Mouse (Mus musculus): ENCODE measurements around the gene Olfr1426. TPM values are rescaled to one million over a fixed set of nuclear protein-coding genes. Genes with fewer than 3 reads are reported as not detected.
"Not testable (repeated sequence)": the region's sequence is repeated elsewhere in the genome, so short reads cannot be mapped to it uniquely, and the experiment has no call there.

Gene Olfr1426
- polyA plus RNA-seq (2016; fragmentation: Nextera tagmentation; extraction: Ambion mirVana) = not detected in 2 replicates

DNA sequence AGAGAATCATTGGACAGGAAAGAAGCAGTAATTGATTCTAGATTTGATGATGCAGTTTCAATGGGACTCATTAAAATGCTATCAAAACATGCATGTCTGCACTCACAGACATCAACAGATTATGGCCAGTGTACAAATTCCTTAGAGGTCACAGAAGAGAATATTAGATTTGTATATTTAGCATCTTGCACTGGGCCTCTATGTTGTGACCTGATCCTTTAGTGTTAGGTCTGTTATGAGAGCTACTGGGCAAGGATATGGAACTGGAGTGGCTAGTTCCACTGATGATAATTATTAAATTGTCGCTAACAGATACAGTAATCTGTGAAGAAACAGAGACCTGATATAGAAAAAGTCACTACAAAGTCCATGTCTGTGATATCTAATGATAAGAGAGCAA lies at the start of gene Olfr1426:
Gene Olfr1426, minus strand, starts transcription at position 101 of the 400 bp plus-strand sequence.
- H3K27ac ChIP-seq = no peak within 1 kb of the TSS
- 89% methylated on average over 1 of the region's 1 CpGs for WGBS
- no peaks in the 10 kb centered on the region for H3K27me3 ChIP-seq (ENCODE audit: poor library complexity, severe bottlenecking)
- DNase-seq (ENCODE audit: extremely low spot score, low spot score) = no peak
- H3K9me3 ChIP-seq = no peaks in the 10 kb centered on the region
- H3K4me1 ChIP-seq = no peaks in the 10 kb centered on the region
- H3K36me3 ChIP-seq (replicated peaks) = no peaks in the 10 kb centered on the region
- no peak within 1 kb of the TSS for H3K4me3 ChIP-seq

DNA sequence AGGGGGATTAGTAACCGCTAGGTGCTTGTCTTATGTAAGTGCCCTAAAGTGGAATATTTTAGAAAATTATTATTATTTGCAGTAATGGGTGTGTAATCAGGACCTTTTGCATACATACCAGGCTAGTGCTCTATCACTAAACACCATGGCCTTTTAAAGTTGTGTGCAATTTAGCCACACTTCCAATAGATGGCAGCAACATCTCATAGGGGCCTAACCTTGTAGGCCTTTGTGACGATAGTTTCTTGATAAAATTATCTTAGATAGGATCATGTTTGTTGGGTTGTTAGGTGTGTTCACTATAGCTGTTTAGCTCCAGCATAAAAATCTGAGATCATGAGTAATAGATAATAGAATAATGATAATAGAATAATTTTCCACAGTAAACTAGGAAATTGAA lies 42.5 kb upstream of the Olfr1426 start:
- H3K4me1 ChIP-seq = no peaks in the 10 kb centered on the region
- no peaks in the 10 kb centered on the region for H3K9me3 ChIP-seq
- no peak overlapping the region for H3K27ac ChIP-seq
- DNase-seq (ENCODE audit: extremely low spot score, low spot score) = no peak
- H3K36me3 ChIP-seq (replicated peaks) = no peaks in the 10 kb centered on the region
- no peaks in the 10 kb centered on the region for H3K27me3 ChIP-seq (ENCODE audit: poor library complexity, severe bottlenecking)
- no peak overlapping the region for H3K4me3 ChIP-seq
- WGBS = 35% methylated on average over 2 of the region's 2 CpGs

DNA sequence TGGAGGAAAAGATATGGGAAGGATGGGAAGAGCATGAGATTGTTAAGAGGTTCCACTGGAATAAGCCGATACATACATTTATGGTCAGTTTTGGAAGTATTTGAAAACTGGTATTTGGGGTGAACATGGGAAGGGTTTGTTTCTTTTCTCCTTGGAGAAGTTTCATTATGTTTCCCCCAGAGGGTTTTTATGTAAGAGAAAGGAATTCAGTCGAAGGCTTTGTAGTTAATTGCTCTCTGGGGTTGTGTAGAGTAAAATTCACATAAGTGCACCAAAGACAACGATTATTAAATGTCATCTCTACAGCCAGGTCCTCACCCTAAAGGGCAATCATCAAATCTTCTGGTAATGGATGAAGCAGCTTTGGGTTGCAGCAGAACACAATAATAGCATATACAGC lies 31.3 kb upstream of the Olfr1426 start, which contains the start of gene Olfr76:
Gene Olfr76, minus strand, starts transcription at position 101 of the 400 bp plus-strand sequence.
- H3K36me3 ChIP-seq (replicated peaks) = no peaks in the 10 kb centered on the region
- DNase-seq (ENCODE audit: extremely low spot score, low spot score) = no peak
- H3K4me3 ChIP-seq = no peak within 1 kb of the TSS
- WGBS = 82% methylated on average over 3 of the region's 3 CpGs
- H3K4me1 ChIP-seq = no peaks in the 10 kb centered on the region
- no peaks in the 10 kb centered on the region for H3K27me3 ChIP-seq (ENCODE audit: poor library complexity, severe bottlenecking)
- no peaks in the 10 kb centered on the region for H3K9me3 ChIP-seq
- H3K27ac ChIP-seq = no peak within 1 kb of the TSS

GRCm38 (mm10) chr19:12116464-12116863 lies 24.7 kb upstream of the Olfr1426 start:
- Histone ChIP-seq H3K4me1 (no peaks in the 10 kb centered on the region), H3K36me3 (replicated peaks) (no peaks in the 10 kb centered on the region), H3K4me3 (no peak overlapping the region), H3K27ac (no peak overlapping the region), H3K9me3 (no peaks in the 10 kb centered on the region), H3K27me3 (ENCODE audit: poor library complexity, severe bottlenecking) (no peaks in the 10 kb centered on the region)
- WGBS = 93% methylated on average over 3 of the region's 3 CpGs
- no peak for DNase-seq (ENCODE audit: extremely low spot score, low spot score)

DNA sequence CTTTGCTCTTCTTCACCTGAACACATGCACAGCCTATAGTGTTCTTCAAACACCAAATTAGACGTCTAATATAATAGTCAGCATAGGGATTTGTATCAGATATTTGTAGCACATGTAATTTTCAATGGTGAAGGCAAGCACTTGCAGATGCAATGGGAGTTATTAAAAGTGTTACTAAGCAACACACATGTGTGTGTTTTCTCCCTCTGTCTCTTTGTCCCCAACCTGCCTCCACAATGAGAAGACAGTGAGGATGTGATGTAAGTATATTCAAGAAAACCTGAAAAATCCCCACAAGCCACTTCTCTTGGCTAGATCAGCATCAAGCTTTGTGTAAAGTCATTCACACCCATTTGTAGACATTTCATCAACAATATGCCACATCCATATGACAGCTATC lies 24.0 kb upstream of the Olfr1426 start, which contains the start of gene Olfr1428:
Gene Olfr1428, minus strand, starts transcription at position 101 of the 400 bp plus-strand sequence.
- whole genome bisulfite sequencing = 82% methylated on average over 1 of the region's 1 CpGs
- Histone ChIP-seq H3K9me3 (no peaks in the 10 kb centered on the region), H3K4me1 (no peaks in the 10 kb centered on the region), H3K27me3 (ENCODE audit: poor library complexity, severe bottlenecking) (no peaks in the 10 kb centered on the region), H3K36me3 (replicated peaks) (no peaks in the 10 kb centered on the region), H3K4me3 (no peak within 1 kb of the TSS), H3K27ac (no peak within 1 kb of the TSS)
- DNase-seq (ENCODE audit: extremely low spot score, low spot score) = no peak

DNA sequence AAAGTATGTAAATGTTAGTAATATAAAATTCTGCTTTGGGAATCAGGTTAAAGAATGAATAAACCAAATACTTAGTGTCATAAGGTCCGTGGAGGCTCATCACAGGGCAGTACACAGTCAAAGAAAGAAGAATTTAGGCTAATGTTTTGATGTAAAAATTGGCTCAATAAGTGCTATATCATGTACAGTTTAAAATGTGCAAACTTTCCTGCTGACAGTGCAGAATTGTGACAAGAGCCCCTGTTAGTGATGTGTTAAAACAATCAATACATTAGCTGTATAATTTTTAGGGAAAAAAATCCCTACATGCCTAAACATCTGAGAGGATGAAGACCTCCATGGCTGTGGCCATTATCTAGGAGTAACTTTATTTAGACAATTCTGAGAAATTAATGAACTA lies 22.0 kb upstream of the Olfr1426 start:
- WGBS = 74% methylated on average over 1 of the region's 1 CpGs
- Histone ChIP-seq H3K27ac (no peak overlapping the region), H3K36me3 (replicated peaks) (no peaks in the 10 kb centered on the region), H3K9me3 (no peaks in the 10 kb centered on the region), H3K4me3 (no peak overlapping the region), H3K4me1 (no peaks in the 10 kb centered on the region), H3K27me3 (ENCODE audit: poor library complexity, severe bottlenecking) (no peaks in the 10 kb centered on the region)
- DNase-seq (ENCODE audit: extremely low spot score, low spot score) = no peak

- no peaks in the 10 kb centered on the region for H3K36me3 ChIP-seq (replicated peaks)
- H3K27me3 ChIP-seq (ENCODE audit: poor library complexity, severe bottlenecking) = no peaks in the 10 kb centered on the region
- no peak overlapping the region for H3K27ac ChIP-seq
- no peak for DNase-seq (ENCODE audit: extremely low spot score, low spot score)
- no peaks in the 10 kb centered on the region for H3K4me1 ChIP-seq
- no peak overlapping the region for H3K4me3 ChIP-seq
- no peaks in the 10 kb centered on the region for H3K9me3 ChIP-seq
- WGBS = 73% methylated on average over 1 of the region's 1 CpGs
Observed at GRCm38 (mm10) chr19:12104541-12104940, 12.7 kb upstream of the Olfr1426 start.

DNA sequence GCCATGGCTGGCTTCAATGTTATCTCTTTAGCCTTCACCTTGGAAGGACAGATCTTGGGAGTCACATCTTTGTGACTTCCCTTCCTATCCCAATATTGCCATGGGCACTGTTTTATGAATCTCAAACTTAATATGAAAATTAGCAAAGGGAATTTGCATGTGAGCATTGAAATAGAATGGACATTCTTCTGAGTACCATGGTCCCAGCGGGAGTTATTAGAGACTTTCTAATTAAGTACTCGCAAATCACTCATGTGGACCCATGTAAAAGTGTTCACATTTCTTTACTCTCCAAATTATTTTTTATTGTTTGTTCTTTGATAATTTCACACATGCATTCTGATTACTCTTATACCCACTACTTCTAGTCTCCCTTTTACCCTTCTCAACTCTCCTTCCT lies 11.4 kb upstream of the Olfr1426 start, which contains the start of gene Olfr1427:
Gene Olfr1427, minus strand, starts transcription at position 101 of the 400 bp plus-strand sequence.
- H3K36me3 ChIP-seq (replicated peaks) = no peaks in the 10 kb centered on the region
- DNase-seq (ENCODE audit: extremely low spot score, low spot score) = no peak
- no peaks in the 10 kb centered on the region for H3K27me3 ChIP-seq (ENCODE audit: poor library complexity, severe bottlenecking)
- H3K4me1 ChIP-seq = no peaks in the 10 kb centered on the region
- H3K27ac ChIP-seq = no peak within 1 kb of the TSS
- no peak within 1 kb of the TSS for H3K4me3 ChIP-seq
- no peaks in the 10 kb centered on the region for H3K9me3 ChIP-seq
- 95% methylated on average over 2 of the region's 2 CpGs for WGBS

GRCm38 (mm10) chr19:12077631-12078030 lies 14.2 kb downstream of the Olfr1426 start, which contains the start of gene Olfr1425:
Olfr1425 (minus strand) TSS chr19:12077731.
- H3K27me3 ChIP-seq (ENCODE audit: poor library complexity, severe bottlenecking); H3K9me3 ChIP-seq; H3K27ac ChIP-seq; H3K4me1 ChIP-seq; DNase-seq (ENCODE audit: extremely low spot score, low spot score); H3K36me3 ChIP-seq (replicated peaks); H3K4me3 ChIP-seq: not testable (repeated sequence)
- WGBS = 86% methylated on average over 4 of the region's 4 CpGs

DNA sequence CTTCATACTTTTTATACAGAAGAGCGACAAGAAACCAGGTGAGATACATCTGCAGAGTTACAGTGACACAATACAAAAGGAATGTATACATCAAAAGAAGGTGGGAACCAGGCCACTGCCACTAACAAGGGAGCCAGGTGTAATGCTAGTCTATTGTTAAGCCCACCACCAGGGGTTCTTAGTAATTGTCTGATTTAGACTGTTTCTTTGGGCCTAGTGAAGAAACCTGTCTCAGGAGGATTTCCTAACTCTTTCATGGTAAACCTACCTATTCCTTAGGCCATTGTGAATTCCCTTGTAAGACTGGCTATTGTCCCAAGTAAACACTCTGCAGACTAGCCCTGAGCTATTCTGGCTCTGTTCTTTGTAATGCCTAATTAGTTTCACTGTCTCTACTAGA lies 22.3 kb downstream of the Olfr1426 start:
- H3K27me3 ChIP-seq (ENCODE audit: poor library complexity, severe bottlenecking); H3K27ac ChIP-seq; DNase-seq (ENCODE audit: extremely low spot score, low spot score); H3K4me3 ChIP-seq; H3K4me1 ChIP-seq; H3K9me3 ChIP-seq; H3K36me3 ChIP-seq (replicated peaks): not testable (repeated sequence)
- 84% methylated on average over 1 of the region's 1 CpGs for WGBS

DNA sequence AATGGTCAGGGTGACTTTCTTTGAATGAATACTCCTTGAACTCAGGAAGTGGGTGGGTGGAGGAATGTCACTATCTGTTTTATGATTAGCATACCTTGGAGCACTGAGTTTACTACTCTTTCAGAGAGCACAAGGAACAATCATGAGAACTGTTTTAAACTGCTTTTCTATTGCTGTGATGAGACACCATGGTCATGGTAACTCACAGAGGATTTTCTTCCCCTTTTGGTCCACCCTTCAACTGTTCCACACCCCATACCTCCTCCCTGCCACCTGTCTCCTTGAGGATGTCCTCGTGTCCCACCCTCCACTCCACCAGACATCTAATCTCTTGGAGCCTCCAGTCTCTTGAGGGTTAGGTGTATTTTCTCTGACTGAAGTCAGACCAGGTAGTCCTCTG lies 24.0 kb downstream of the Olfr1426 start:
- not testable (repeated sequence) for DNase-seq (ENCODE audit: extremely low spot score, low spot score); H3K4me1 ChIP-seq; H3K9me3 ChIP-seq; H3K27ac ChIP-seq; H3K36me3 ChIP-seq (replicated peaks); H3K27me3 ChIP-seq (ENCODE audit: poor library complexity, severe bottlenecking); H3K4me3 ChIP-seq
- WGBS = 96% methylated on average over 1 of the region's 1 CpGs

DNA sequence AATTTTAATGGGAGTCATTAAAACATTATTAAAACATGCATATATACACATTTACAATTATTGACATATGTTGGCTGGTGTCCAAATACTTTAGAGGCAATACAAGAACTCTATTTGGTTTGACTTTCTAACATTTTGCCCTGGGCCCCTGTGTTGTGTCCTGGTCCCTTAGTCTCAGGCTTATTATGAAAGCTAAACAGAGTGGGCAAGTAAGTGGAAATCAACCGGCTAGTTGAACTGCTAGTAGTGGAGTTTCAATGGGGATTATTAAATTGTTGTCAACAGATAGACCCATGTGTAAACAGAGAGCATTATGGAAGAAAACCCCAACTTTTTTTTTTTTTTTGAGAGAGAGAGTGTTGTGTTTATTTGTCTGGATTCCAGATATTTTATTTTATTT lies 29.2 kb downstream of the Olfr1426 start, which contains the start of gene Olfr1424:
Gene Olfr1424, minus strand, starts transcription at position 101 of the 400 bp plus-strand sequence.
- WGBS = 84% methylated on average over 1 of the region's 1 CpGs
- H3K36me3 ChIP-seq (replicated peaks); H3K4me3 ChIP-seq; H3K27me3 ChIP-seq (ENCODE audit: poor library complexity, severe bottlenecking); H3K27ac ChIP-seq; DNase-seq (ENCODE audit: extremely low spot score, low spot score); H3K4me1 ChIP-seq; H3K9me3 ChIP-seq: not testable (repeated sequence)

GRCm38 (mm10) chr19:12043163-12043562 lies 48.6 kb downstream of the Olfr1426 start:
- no peaks in the 10 kb centered on the region for H3K27me3 ChIP-seq (ENCODE audit: poor library complexity, severe bottlenecking)
- WGBS = 93% methylated on average over 5 of the region's 5 CpGs
- H3K9me3 ChIP-seq = no peaks in the 10 kb centered on the region
- DNase-seq (ENCODE audit: extremely low spot score, low spot score) = no peak
- H3K4me3 ChIP-seq = no peak overlapping the region
- H3K27ac ChIP-seq = no peak overlapping the region
- H3K36me3 ChIP-seq (replicated peaks) = no peaks in the 10 kb centered on the region
- H3K4me1 ChIP-seq = no peaks in the 10 kb centered on the region

DNA sequence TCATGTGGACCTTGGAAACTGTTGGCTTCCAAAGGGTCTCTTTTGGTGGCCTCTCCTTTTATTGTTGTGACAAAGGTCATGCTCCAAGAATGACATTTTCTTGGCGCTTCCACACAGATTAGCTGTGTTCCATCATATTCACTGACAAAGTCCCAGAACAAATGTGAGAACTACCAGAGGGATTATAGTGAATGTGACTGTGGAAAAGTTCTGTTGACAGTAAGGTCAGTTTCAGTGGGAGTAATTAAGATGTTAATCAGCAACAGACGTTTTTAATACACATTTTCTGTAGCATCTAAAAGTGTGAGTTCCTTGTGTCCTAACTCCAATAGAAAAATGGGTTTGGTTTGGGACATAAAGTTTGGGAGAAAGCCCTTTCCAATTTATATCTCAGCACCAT lies 50.6 kb downstream of the Olfr1426 start, which contains the start of gene Olfr1423:
Gene Olfr1423, minus strand, starts transcription at position 101 of the 400 bp plus-strand sequence.
- 69% methylated on average over 2 of the region's 2 CpGs for WGBS
- Histone ChIP-seq H3K4me3 (no peak within 1 kb of the TSS), H3K4me1 (no peaks in the 10 kb centered on the region), H3K9me3 (no peaks in the 10 kb centered on the region), H3K27ac (no peak within 1 kb of the TSS), H3K27me3 (ENCODE audit: poor library complexity, severe bottlenecking) (no peaks in the 10 kb centered on the region), H3K36me3 (replicated peaks) (no peaks in the 10 kb centered on the region)
- no peak for DNase-seq (ENCODE audit: extremely low spot score, low spot score)
